Mouse (Mus musculus) embryonic facial prominence, embryonic 13.5 days (tissue): Measurements from ENCODE around the gene Togaram2. TPM values are rescaled to one million over a fixed set of nuclear protein-coding genes. Genes with fewer than 3 reads are reported as not detected.

Source experiments
- ATAC-seq: fragments of 200-750 bp; cut with Nextera tagmentation; 2 replicates; pipeline ENCODE4 v1.8.0; 2017; ENCODE audit warnings: low read depth; ENCODE audit not compliant: insufficient number of reproducible peaks, insufficient read depth, low FRiP score, low TSS enrichment
- H3K27ac ChIP-seq: fragments of 300-500 bp; sonication (generic); 2 replicates; pipeline ENCODE4 v1.5.1; 2015; ENCODE audit warnings: moderate library complexity, mild to moderate bottlenecking, inconsistent platforms
- H3K27me3 ChIP-seq: fragments of 300-500 bp; sonication (generic); 2 replicates; pipeline ENCODE4 v1.6.1; 2015; ENCODE audit warnings: mild to moderate bottlenecking, inconsistent platforms
- H3K36me3 ChIP-seq: fragments of 300-500 bp; sonication (generic); 2 replicates; pipeline ENCODE4 v1.6.1; 2015; ENCODE audit warnings: mild to moderate bottlenecking, inconsistent platforms
- H3K4me1 ChIP-seq: fragments of 300-500 bp; sonication (generic); 2 replicates; pipeline ENCODE4 v1.6.1; 2015; ENCODE audit warnings: inconsistent platforms
- H3K4me2 ChIP-seq: fragments of 300-500 bp; sonication (generic); 2 replicates; pipeline ENCODE4 v1.6.1; 2015; ENCODE audit warnings: moderate library complexity, mild to moderate bottlenecking, inconsistent platforms
- H3K4me3 ChIP-seq: fragments of 300-500 bp; sonication (generic); 2 replicates; pipeline ENCODE4 v1.5.1; 2015; ENCODE audit warnings: mild to moderate bottlenecking, inconsistent platforms
- H3K9ac ChIP-seq: fragments of 300-500 bp; sonication (generic); 2 replicates; pipeline ENCODE4 v1.6.1; 2015; ENCODE audit warnings: mild to moderate bottlenecking, inconsistent platforms
- H3K9me3 ChIP-seq: fragments of 300-500 bp; sonication (generic); 2 replicates; pipeline ENCODE4 v1.6.1; 2016; ENCODE audit warnings: inconsistent platforms
- WGBS: fragments of 180-500 bp; shearing (Covaris S2); methylation state at CpG from one replicate; pipeline ENCODE4 v1.1.7; 2015; ENCODE audit warnings: mixed read lengths; 5-methylcytosine and 5-hydroxymethylcytosine counted together
- polyA plus RNA-seq: library from polyadenylated mRNA; unstranded; fragments of >200 nt; fragmentation: Nextera tagmentation; extraction: Ambion mirVana; gene quantifications from 2 replicates; pipeline ENCODE4 v1.2.1, GENCODE M21; 2015

Gene Togaram2
- polyA plus RNA-seq, 1 experiment from 2014 or later = 0.41 TPM

DNA sequence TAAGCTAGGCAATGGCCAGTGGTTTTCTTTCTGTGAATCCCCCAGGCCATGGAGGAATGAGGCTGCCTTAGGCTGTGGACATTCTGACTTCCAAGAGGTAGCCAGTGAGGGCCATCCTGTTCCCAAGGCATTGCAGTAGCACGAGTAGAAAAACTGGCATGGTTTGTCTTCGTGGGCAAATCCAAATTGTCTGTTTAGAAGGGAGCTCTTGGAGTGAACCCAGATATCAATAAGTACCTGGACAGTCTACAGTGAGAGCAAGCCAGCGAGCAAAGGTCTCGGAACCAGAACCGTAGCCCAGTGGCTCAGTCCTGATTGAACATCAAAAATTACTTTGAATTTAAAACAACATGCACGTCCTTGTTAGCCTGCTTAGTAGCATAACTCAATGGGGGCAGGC is 10.2 kb downstream of the Togaram2 start:
- 88% methylated on average over 6 of the region's 6 CpGs for WGBS
- no peak overlapping the region for H3K27ac ChIP-seq
- H3K4me3 ChIP-seq = no peak overlapping the region
- no peak overlapping the region for H3K9ac ChIP-seq
- ATAC-seq = no peak
- H3K4me1 ChIP-seq = peaks cover 15% of the 10 kb centered on the region
- H3K27me3 ChIP-seq = no peaks in the 10 kb centered on the region
- no peak overlapping the region for H3K4me2 ChIP-seq
- H3K9me3 ChIP-seq = no peaks in the 10 kb centered on the region
- H3K36me3 ChIP-seq = no peaks in the 10 kb centered on the region

DNA sequence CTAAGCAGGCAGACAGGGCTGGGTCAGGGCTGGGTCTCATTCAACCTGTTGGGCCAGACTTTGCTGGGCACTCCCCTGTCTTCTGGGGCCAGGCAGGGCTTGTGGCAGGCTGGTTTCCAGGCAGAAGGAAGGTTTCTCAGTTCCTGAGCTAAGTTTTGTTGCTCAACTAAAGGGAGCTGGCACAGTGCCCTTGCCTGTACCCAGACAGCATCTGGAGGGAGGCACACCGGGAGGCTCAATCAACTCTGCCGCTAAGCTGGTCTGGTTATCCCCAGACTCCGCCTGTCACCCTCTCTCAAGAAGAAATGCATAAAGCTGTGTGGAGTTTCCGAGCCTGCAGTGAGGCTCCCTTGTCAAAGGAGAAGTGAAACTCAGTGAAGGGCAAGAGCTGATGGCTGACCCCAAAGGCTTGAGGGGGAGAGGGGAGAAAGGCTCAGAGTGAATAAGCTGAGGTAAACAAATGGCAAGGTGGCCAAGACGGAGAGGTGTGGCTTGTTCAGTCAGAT is 11.1 kb downstream of the Togaram2 start:
- peak overlapping the region; percentile 40; the same call in 1 of the 2 replicates for H3K27ac ChIP-seq
- H3K4me1 ChIP-seq = peaks cover 15% of the 10 kb centered on the region
- no peaks in the 10 kb centered on the region for H3K9me3 ChIP-seq
- no peak overlapping the region for H3K4me2 ChIP-seq
- ATAC-seq = no peak
- no peaks in the 10 kb centered on the region for H3K27me3 ChIP-seq
- no peaks in the 10 kb centered on the region for H3K36me3 ChIP-seq
- no peak overlapping the region for H3K4me3 ChIP-seq
- H3K9ac ChIP-seq = no peak overlapping the region
- 35% methylated on average over 5 of the region's 5 CpGs for WGBS

DNA sequence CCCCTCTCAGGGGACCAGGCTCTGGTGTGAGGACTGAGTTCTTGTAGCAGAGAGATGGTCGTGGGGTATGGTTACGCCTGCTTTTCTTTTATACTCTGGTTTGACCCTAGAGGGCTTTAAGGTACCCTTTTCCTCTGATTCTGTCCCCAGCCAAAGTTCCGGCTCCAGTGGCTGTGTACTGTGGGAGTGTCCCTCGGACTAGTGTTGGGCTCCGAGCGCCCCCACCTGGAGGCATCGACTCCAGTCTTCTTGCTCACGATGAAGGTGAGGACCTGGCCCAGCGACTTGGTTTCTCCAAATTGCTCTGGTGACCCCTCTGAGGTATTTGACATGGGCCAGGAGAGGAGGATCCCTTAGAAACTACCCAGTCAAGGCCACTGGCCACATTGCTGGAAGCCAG is 14.4 kb downstream of the Togaram2 start:
- Histone ChIP-seq H3K4me2 (no peak overlapping the region), H3K4me1 (peaks cover 9% of the 10 kb centered on the region), H3K36me3 (no peaks in the 10 kb centered on the region), H3K9me3 (no peaks in the 10 kb centered on the region), H3K9ac (no peak overlapping the region), H3K27ac (no peak overlapping the region), H3K27me3 (no peaks in the 10 kb centered on the region), H3K4me3 (no peak overlapping the region)
- 64% methylated on average over 9 of the region's 9 CpGs for WGBS
- no peak for ATAC-seq

DNA sequence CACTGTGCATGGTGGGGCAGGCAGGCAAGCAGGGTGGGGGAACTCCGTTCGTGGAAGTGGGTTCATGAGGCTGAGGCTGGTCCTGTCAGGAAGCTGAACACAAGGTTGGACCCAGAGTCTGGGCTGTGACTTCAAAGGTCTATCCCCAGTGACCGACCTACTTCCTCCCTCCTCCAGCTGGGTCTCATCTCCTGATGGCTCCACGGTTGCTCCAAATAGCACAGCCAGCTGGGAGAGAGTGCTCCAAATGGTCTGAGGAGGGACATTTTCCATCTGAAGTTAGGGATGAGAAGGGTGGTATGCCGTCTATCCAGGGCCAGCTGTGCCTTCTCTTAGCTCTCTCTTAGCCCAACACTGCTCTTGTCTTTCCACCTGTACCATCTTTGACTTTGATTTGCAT is 16.8 kb downstream of the Togaram2 start:
- Histone ChIP-seq H3K4me2 (no peak overlapping the region), H3K9me3 (no peaks in the 10 kb centered on the region), H3K27me3 (no peaks in the 10 kb centered on the region), H3K9ac (no peak overlapping the region), H3K4me1 (no peaks in the 10 kb centered on the region), H3K36me3 (no peaks in the 10 kb centered on the region), H3K4me3 (no peak overlapping the region), H3K27ac (no peak overlapping the region)
- ATAC-seq = no peak
- 76% methylated on average over 5 of the region's 5 CpGs for WGBS

DNA sequence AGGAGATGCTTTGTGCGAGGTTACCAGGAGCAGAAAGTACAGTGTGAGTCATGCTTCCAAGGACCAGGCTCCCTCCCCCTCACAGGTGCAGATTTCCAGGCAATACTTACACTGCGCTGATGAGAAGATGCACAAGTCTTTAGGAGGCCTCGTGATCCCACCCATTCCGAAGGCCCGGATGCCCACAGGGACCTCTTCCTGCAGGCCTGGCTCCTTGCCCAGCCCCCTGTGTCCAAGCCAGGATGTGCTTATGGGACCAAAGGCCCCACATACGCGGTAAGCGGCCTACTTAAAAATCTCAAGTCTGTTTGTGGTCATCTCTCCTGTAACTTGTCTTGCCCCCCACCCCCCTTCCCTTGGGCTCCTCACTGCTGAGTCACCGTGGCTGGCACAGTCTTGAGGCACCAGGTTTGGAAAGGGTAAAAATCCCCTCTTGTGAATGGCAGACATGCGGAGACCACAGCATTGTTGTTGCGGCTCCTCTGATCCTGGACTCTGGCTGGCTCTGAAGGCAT is 18.4 kb downstream of the Togaram2 start:
- H3K4me1 ChIP-seq = no peaks in the 10 kb centered on the region
- H3K36me3 ChIP-seq = no peaks in the 10 kb centered on the region
- H3K9ac ChIP-seq = no peak overlapping the region
- no peak overlapping the region for H3K4me2 ChIP-seq
- H3K4me3 ChIP-seq = no peak overlapping the region
- no peaks in the 10 kb centered on the region for H3K9me3 ChIP-seq
- H3K27me3 ChIP-seq = no peaks in the 10 kb centered on the region
- H3K27ac ChIP-seq = no peak overlapping the region
- WGBS = 76% methylated on average over 11 of the region's 11 CpGs
- ATAC-seq = no peak

DNA sequence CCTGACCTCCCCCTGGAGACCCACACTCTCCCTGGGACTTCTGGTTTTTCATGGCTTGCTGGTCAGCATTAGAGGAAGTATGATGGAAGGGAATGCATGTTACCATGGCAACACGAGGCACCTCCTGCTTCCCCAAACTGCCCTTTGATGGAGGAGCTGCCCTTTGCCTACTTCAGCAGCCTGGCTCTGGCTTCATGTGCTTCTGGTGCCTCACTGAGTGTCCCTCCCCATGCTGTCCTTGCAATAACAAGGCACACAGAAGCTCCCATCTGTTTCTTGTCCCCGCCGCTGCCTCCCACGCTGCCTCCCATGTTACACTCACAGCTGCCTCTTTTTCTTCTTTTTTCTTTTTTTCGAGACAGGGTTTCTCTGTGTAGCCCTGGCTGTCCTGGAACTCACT is 20.3 kb downstream of the Togaram2 start:
- Histone ChIP-seq H3K27ac (no peak overlapping the region), H3K4me2 (no peak overlapping the region), H3K36me3 (no peaks in the 10 kb centered on the region), H3K27me3 (no peaks in the 10 kb centered on the region; the same call in 1 of the 2 replicates), H3K9ac (no peak overlapping the region), H3K9me3 (no peaks in the 10 kb centered on the region), H3K4me1 (no peaks in the 10 kb centered on the region), H3K4me3 (no peak overlapping the region)
- WGBS = 49% methylated on average over 5 of the region's 5 CpGs
- ATAC-seq = no peak

DNA sequence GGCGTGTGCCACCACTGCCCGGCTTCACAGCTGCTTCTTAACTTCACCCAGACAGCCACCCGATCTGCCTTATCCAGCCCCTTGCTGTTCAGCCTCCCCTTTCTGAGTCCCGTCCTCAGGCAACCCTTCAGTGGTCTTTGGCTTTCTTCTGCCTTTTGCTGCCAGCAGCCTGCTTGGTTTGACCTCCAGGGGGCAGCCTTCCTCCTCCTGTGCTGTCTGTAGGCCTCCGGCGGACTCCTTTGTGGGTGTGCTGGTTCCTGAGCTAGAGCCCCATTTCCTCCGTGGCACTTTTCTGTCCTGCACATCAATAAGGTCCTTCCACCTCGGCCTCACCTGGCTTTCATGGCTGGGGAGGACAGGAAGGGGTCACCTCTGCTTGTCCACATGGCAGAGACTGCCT is 20.7 kb downstream of the Togaram2 start:
- 42% methylated on average over 8 of the region's 8 CpGs for WGBS
- no peak overlapping the region for H3K27ac ChIP-seq
- no peak overlapping the region for H3K9ac ChIP-seq
- no peak overlapping the region for H3K4me3 ChIP-seq
- H3K4me1 ChIP-seq = no peaks in the 10 kb centered on the region
- H3K27me3 ChIP-seq = no peaks in the 10 kb centered on the region; the same call in 1 of the 2 replicates
- no peaks in the 10 kb centered on the region for H3K9me3 ChIP-seq
- no peaks in the 10 kb centered on the region for H3K36me3 ChIP-seq
- no peak for ATAC-seq
- no peak overlapping the region for H3K4me2 ChIP-seq

DNA sequence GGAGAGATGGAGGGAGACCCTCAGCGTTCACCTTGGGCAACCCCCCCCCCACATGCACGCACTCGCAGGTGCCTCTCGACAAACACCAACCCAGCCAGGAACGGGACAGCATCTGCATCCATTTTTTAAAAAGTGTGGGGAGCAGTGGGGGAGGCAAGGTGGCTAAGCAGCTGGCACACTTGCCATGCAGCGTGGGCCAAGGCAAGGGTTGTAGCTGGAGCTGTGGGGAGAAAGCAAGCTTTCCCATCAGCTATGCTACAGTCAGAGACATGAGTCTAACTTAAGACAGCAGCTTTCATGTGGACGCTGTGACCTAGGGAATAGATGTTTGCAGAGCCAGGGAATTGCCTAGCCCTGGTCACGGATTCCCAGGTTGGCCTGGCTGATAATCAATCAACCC is 22.1 kb downstream of the Togaram2 start:
- Histone ChIP-seq H3K36me3 (no peaks in the 10 kb centered on the region), H3K27ac (no peak overlapping the region), H3K4me2 (no peak overlapping the region), H3K9me3 (no peaks in the 10 kb centered on the region), H3K27me3 (no peaks in the 10 kb centered on the region; the same call in 1 of the 2 replicates), H3K4me3 (no peak overlapping the region), H3K4me1 (no peaks in the 10 kb centered on the region), H3K9ac (no peak overlapping the region)
- ATAC-seq = no peak
- WGBS = 90% methylated on average over 8 of the region's 8 CpGs

DNA sequence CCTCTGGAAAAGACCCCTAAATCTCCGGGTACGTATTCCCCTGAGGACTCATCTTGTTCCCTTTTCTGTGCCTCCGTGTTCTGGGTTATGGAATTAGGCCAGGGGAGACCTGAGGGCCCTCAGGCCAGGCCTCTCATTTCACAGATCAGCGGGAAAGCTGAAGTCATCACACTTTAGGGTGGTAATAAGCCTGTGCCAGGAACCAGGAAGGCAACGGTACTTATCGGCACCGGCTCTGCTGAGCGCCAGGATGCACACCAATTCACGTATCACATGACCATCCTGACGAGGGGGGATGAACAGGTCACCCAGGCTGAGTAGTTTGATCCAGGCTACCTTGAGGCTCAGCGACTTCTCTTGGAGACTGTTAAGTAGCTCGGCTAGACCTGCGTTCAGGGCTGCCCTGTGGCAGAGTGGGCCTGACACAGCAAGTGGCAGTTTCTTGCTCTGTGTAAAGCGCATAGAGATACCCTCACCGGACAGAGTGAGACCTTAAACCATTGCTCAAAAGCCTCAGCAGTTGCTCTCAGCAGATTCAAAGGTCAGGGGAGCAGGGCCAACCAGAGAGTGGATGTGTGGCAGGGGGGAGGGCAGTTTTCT is 22.8 kb downstream of the Togaram2 start:
- H3K4me2 ChIP-seq = no peak overlapping the region
- H3K9ac ChIP-seq = no peak overlapping the region
- H3K27me3 ChIP-seq = no peaks in the 10 kb centered on the region; the same call in 1 of the 2 replicates
- no peaks in the 10 kb centered on the region for H3K9me3 ChIP-seq
- H3K4me1 ChIP-seq = no peaks in the 10 kb centered on the region
- H3K36me3 ChIP-seq = no peaks in the 10 kb centered on the region
- ATAC-seq = no peak
- 66% methylated on average over 15 of the region's 15 CpGs for WGBS
- H3K27ac ChIP-seq = no peak overlapping the region
- H3K4me3 ChIP-seq = no peak overlapping the region

DNA sequence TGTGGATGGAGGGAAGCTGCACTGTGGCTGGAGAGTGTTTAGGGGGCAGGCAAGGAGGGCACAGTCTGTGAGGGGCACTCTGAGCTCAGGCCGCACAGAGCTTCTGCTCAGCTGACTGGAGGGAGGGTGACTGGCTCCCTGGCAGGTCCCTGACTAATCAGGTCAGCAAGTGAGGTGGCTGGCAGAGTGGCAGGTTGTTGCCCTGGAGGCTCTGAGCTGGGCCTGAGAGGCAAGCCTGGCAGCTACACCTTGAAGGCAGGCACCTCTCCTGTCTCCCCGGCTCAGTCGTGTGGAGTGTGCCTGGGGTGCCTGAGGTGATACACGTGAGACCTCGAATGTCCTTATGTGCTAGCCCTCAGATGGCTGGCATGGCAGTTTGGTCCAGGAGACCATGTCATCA is 23.3 kb downstream of the Togaram2 start:
- 73% methylated on average over 5 of the region's 5 CpGs for WGBS
- Histone ChIP-seq H3K4me2 (no peak overlapping the region), H3K9ac (no peak overlapping the region), H3K9me3 (no peaks in the 10 kb centered on the region), H3K4me1 (no peaks in the 10 kb centered on the region), H3K27ac (no peak overlapping the region), H3K36me3 (no peaks in the 10 kb centered on the region), H3K27me3 (no peaks in the 10 kb centered on the region; the same call in 1 of the 2 replicates), H3K4me3 (no peak overlapping the region)
- ATAC-seq = no peak

DNA sequence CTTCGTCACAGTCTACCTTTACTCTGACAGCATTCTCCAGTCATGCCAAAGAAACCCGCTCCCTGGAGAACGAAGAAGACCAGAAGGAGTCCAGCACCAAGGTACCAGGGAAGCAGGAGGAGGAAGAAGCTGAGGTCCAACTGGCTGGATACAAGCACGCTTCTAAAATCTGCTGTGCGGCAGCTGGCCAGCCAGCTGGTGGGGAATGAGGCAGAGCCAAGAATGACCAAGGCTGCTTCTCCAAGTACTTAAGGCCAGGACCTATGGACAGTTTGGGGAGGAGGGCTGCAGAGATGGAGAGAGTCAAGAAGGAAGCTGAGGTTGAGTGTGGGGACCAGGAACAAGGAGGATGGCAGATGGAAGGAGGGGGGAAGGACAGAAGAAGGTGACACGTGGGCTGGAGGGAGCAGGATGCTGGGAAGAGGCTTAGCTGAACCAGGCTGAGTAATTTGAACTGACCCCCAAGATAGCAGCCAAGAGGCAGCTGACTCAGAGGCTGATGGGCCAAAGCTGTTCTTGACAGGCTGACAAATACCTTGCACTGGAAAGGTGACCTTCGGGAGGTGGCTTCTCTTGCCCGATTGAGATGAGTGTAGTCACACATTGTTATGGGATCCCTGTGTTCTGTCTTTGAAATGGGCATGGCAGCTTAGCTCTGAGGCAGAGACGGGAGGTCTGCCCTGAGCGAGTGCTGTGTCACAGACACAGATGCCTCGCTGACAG is 25.0 kb downstream of the Togaram2 start:
- H3K36me3 ChIP-seq = no peaks in the 10 kb centered on the region
- no peak for ATAC-seq
- 84% methylated on average over 11 of the region's 11 CpGs for whole genome bisulfite sequencing
- H3K4me1 ChIP-seq = no peaks in the 10 kb centered on the region
- no peak overlapping the region for H3K4me3 ChIP-seq
- no peaks in the 10 kb centered on the region; the same call in 1 of the 2 replicates for H3K27me3 ChIP-seq
- no peak overlapping the region for H3K27ac ChIP-seq
- no peaks in the 10 kb centered on the region for H3K9me3 ChIP-seq
- H3K9ac ChIP-seq = no peak overlapping the region
- no peak overlapping the region for H3K4me2 ChIP-seq

DNA sequence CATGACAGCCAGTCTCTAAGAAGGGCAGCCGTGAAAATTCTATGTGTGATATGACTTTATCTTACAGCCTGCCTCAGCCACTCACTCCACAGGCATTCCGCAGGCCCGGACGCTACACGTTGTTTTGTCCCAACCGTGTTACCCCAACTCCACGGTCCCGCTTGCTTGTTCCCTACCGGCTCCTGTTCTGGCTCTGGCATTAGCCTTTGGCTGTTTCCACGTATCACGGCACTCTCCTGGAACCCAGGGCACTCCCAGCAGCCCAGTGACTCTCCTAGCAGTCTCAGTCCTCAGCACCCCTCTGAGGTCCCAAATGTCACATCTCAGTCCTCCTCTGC is 25.5 kb downstream of the Togaram2 start:
- no peak overlapping the region for H3K9ac ChIP-seq
- no peaks in the 10 kb centered on the region for H3K4me1 ChIP-seq
- no peaks in the 10 kb centered on the region; the same call in 1 of the 2 replicates for H3K27me3 ChIP-seq
- H3K4me2 ChIP-seq = no peak overlapping the region
- no peaks in the 10 kb centered on the region for H3K9me3 ChIP-seq
- H3K27ac ChIP-seq = no peak overlapping the region
- WGBS = 88% methylated on average over 11 of the region's 11 CpGs
- no peak for ATAC-seq
- no peaks in the 10 kb centered on the region for H3K36me3 ChIP-seq
- H3K4me3 ChIP-seq = no peak overlapping the region
